Mouse (Mus musculus) thymus, adult 2 months (tissue): ENCODE measurements at regions not wholly inside any gene's neighbourhood (a gene's known extent, or its start where the extent isn't known, plus 50 kb on each side); places are given as distances from the start of the nearest gene placed in this dataset.

Experiments
- DNase-seq: peaks from one replicate; pipeline ENCODE4 v3.0.0; 2021
- H3K27ac ChIP-seq: fragments of 200-500 bp; 2 replicates; pipeline ENCODE4 v1.5.1; 2012; ENCODE audit warnings: low read length, control low read depth; ENCODE audit not compliant: control insufficient read depth, insufficient read depth
- H3K27me3 ChIP-seq: fragments of 200-500 bp; 2 replicates; pipeline ENCODE4 v1.6.1; 2012; ENCODE audit warnings: mild to moderate bottlenecking, low read length, moderate library complexity, mixed read lengths; ENCODE audit not compliant: control insufficient read depth, insufficient read depth
- H3K36me3 ChIP-seq: fragments of 200-500 bp; 2 replicates; pipeline ENCODE4 v1.6.1; 2012; ENCODE audit warnings: mild to moderate bottlenecking, low read length, moderate library complexity; ENCODE audit not compliant: control insufficient read depth, insufficient read depth
- H3K4me1 ChIP-seq: fragments of 200-500 bp; replicated peaks from 2 replicates; pipeline ENCODE4 v1.6.1; 2012; ENCODE audit warnings: low read length; ENCODE audit not compliant: control insufficient read depth, insufficient read depth
- H3K4me3 ChIP-seq: fragments of 200-500 bp; 2 replicates; pipeline ENCODE4 v1.5.1; 2012; ENCODE audit warnings: mild to moderate bottlenecking, low read length, control low read depth, moderate library complexity; ENCODE audit not compliant: control insufficient read depth, insufficient read depth
- CTCF ChIP-seq: fragments of 200-500 bp; IDR thresholded peaks from 2 replicates; pipeline ENCODE4 v1.5.1; 2012; ENCODE audit warnings: mild to moderate bottlenecking, control low read depth, low read length, moderate library complexity, borderline replicate concordance; ENCODE audit not compliant: control insufficient read depth, poor library complexity, insufficient read depth; ENCODE audit errors: extremely low read depth
- POLR2A ChIP-seq: fragments of 200-500 bp; IDR thresholded peaks from 2 replicates; pipeline ENCODE4 v1.6.1; 2012; ENCODE audit warnings: mild to moderate bottlenecking, low read length, control low read depth, moderate library complexity; ENCODE audit not compliant: control insufficient read depth, poor library complexity, insufficient read depth; ENCODE audit errors: extremely low read depth
- WGBS: fragments of 180-500 bp; shearing (Covaris S2); methylation state at CpG from one replicate; pipeline ENCODE4 v1.1.7; 2018; 5-methylcytosine and 5-hydroxymethylcytosine counted together

GRCm38 (mm10) chr12:69101965-69102364 is 57.0 kb downstream of the Rps29 start:
- Histone ChIP-seq H3K4me3 (no peak overlapping the region), H3K27me3 (no peaks in the 10 kb centered on the region), H3K4me1 (no peaks in the 10 kb centered on the region), H3K27ac (no peak overlapping the region), H3K36me3 (no peaks in the 10 kb centered on the region)
- DNase-seq, result no peak
- 81% methylated on average over 3 of the region's 3 CpGs for WGBS
- TF ChIP-seq POLR2A (no peak), CTCF (no peak)

GRCm38 (mm10) chr12:69094856-69095255 is 64.1 kb downstream of the Rps29 start:
- no peaks in the 10 kb centered on the region for H3K4me1 ChIP-seq
- 88% methylated on average over 8 of the region's 8 CpGs for WGBS
- H3K36me3 ChIP-seq, result no peaks in the 10 kb centered on the region
- no peak for DNase-seq
- TF ChIP-seq CTCF (no peak), POLR2A (no peak)
- H3K4me3 ChIP-seq, result no peak overlapping the region
- no peak overlapping the region for H3K27ac ChIP-seq
- no peaks in the 10 kb centered on the region for H3K27me3 ChIP-seq

GRCm38 (mm10) chr12:69093073-69093797 is 65.8 kb downstream of the Rps29 start:
- DNase-seq, result peak; percentile 2
- no peak overlapping the region for H3K27ac ChIP-seq
- no peaks in the 10 kb centered on the region for H3K36me3 ChIP-seq
- TF ChIP-seq POLR2A (no peak), CTCF (no peak)
- no peak overlapping the region for H3K4me3 ChIP-seq
- no peaks in the 10 kb centered on the region for H3K27me3 ChIP-seq
- 65% methylated on average over 13 of the region's 13 CpGs for WGBS
- H3K4me1 ChIP-seq, result no peaks in the 10 kb centered on the region

- Histone ChIP-seq H3K36me3 (no peaks in the 10 kb centered on the region), H3K4me1 (no peaks in the 10 kb centered on the region), H3K27me3 (no peaks in the 10 kb centered on the region), H3K4me3 (no peak overlapping the region), H3K27ac (no peak overlapping the region)
- TF ChIP-seq CTCF (no peak), POLR2A (no peak)
- 68% methylated on average over 9 of the region's 9 CpGs for WGBS
- peak; percentile 9 for DNase-seq
Observed at GRCm38 (mm10) chr12:69087928-69088609, 70.9 kb downstream of the Rps29 start.

GRCm38 (mm10) chr12:69085522-69086179 is 73.3 kb downstream of the Rps29 start:
- Histone ChIP-seq H3K36me3 (no peaks in the 10 kb centered on the region), H3K27ac (no peak overlapping the region), H3K27me3 (no peaks in the 10 kb centered on the region), H3K4me3 (no peak overlapping the region), H3K4me1 (no peaks in the 10 kb centered on the region)
- WGBS, result 54% methylated on average over 19 of the region's 19 CpGs
- DNase-seq, result no peak
- TF ChIP-seq POLR2A (no peak), CTCF (no peak)

- Histone ChIP-seq H3K4me1 (no peaks in the 10 kb centered on the region), H3K4me3 (no peak overlapping the region), H3K36me3 (no peaks in the 10 kb centered on the region), H3K27ac (no peak overlapping the region), H3K27me3 (no peaks in the 10 kb centered on the region)
- no peak for DNase-seq
- WGBS, result 84% methylated on average over 5 of the region's 5 CpGs
- TF ChIP-seq CTCF (no peak), POLR2A (no peak)
Observed at GRCm38 (mm10) chr12:69084656-69085055, 74.3 kb downstream of the Rps29 start.

GRCm38 (mm10) chr12:69082051-69082450 is 76.9 kb downstream of the Rps29 start:
- H3K27me3 ChIP-seq, result no peaks in the 10 kb centered on the region
- H3K4me1 ChIP-seq, result no peaks in the 10 kb centered on the region
- H3K36me3 ChIP-seq, result no peaks in the 10 kb centered on the region
- TF ChIP-seq POLR2A (no peak), CTCF (no peak)
- WGBS, result 56% methylated on average over 6 of the region's 6 CpGs
- H3K27ac ChIP-seq, result no peak overlapping the region
- DNase-seq, result no peak
- no peak overlapping the region for H3K4me3 ChIP-seq
